Mouse (Mus musculus): ENCODE measurements at regions not wholly inside any gene's neighbourhood (a gene's known extent, or its start where the extent isn't known, plus 50 kb on each side); places are given as distances from the start of the nearest gene placed in this dataset.
"Not testable (repeated sequence)": the region's sequence is repeated elsewhere in the genome, so short reads cannot be mapped to it uniquely, and the experiment has no call there.

DNA sequence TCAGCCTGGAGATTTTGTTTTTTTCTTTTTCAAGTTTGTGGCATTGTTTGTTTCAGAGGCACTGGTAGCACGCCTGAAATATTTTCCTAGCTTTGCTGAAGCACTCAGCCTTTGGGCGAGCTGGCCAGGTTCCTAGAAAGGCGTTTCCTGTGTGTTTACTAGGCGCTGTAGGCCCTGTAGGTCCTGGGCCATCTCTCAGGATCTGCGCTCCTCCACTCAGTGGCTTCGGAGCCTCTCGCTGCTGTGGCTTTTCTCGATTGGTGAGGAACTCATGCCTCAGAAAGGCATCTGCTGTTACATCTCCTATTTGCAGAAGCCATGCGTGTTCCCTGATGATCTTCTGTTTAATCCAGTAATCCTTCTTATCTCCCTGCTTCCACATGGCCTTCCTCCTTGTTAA lies 188.0 kb upstream of the Plcz1 start:
- DNase-seq (ENCODE audit: low read depth): no peak

DNA sequence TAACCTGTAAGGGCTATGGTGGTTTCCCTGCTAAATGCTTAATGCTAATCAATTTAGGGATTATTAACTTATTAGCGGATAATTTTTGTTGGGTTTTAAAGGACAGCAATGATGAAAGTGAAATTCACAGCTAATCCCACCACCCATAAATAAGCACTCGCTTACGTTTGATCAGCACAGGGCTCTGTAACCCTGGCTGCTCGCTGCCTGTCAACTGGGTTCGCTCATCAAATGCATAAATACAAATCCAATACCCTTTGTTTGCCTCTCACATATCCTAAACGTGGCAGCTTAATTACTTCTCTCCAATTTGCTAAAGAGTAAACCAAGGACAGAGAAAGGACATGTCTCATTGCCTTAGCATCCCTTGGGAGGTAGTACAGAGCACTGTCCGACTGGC lies 187.5 kb upstream of the Plcz1 start:
- DNase-seq (ENCODE audit: low read depth): no peak

DNA sequence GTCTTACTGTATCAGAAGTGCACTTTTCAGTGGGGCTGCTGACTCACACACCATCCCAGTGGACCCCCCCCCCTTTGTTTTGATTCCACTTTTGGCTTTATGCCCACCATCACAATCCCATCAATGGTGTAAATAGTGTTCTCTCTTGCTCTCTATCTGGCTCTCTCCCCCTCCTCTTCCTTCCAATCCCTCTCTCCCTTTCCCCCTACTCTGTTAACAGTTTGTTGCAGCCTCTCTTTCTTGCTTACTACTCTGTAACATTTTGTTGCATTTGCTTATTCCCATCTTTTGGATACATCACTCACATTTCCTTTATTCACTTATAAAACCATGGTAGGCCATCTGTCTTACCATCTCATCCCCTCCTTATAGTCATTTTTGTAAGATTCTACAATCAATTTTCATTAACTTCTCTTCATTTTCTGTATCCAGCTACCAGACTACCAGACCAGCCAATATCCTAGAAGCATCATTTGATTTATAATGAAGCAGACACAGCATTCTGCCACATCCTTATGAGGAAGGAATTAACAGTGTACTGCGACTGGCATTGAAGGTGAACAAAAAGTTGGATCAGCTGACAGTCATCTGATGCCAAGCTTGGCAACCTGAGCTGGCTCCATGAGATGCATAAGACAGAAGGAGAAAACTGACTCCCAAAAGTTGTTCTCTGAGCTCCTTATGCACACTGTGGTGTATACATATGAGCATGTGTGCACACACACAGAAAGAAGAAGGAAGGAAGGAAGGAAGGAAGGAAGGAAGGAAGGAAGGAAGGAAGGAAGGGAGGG lies 181.5 kb upstream of the Plcz1 start:
- no peak for DNase-seq (ENCODE audit: low read depth)

DNA sequence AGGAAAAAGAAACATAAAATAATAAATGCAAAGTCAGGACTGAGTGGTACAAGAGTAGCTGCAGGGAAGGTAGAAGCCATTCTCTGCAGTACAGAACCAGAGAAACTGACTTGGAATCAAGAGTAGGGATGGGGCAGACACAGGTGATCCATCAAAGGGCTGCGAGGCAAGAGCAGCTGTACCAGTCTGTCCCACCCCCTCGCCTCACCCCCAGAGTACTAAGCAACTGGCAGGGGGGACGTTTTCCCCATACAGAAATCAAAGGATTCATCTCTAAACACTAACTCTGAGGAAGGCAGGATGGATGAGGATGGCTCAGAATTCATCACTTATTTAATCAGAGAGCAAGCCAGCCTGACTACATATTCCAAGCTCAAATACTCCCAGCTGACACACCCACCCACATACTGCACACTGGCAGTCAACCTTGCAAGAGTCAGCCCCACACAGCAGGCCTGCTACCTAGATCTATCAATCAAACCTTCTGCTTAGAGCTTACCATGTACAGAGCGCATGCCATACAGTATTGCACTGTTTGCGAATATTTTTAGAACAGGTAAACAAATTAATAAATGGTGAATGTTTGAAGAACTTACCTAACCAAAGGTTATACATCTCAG lies 180.5 kb upstream of the Plcz1 start:
- DNase-seq (ENCODE audit: low read depth): no peak

DNA sequence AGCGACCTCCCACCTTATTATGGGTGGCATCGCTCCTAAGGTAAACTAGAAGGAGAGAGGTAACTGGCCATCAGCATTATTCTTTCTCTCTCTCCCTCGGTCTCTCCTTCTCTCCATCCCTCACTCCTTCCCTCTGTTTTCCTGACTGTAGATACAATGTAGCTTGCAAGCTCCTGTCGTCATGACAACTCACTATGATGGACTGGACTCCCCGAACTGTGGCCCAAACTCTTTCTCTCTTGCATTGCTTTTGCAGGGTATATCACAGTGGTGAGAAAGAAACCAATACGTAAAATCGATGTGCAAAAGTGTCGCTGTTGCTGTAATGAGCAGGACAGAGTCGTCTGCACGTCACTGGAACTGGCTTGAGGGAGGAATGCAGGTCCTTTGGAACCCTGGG lies 177.5 kb upstream of the Plcz1 start:
- no peak for DNase-seq (ENCODE audit: low read depth)

DNA sequence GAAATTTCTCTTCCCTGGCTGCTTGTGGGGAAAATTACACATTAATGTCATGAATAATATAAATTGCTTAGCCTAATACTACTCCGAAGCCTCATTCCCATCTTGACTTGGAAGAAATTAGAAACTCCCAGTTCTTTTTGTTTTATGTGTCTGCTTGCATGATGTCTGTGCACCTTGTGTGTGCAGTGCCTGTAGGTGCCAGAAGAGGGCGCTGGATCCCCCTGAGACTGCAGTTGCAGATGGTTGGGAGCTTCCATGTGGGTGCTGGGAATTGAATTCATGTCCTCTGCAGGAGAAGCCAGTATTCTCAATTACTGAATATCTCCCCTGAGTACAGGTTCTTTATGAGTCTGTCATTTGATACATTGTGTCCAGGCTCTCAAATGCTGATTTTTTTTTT lies 171.1 kb upstream of the Plcz1 start:
- no peak for DNase-seq (ENCODE audit: low read depth)

DNA sequence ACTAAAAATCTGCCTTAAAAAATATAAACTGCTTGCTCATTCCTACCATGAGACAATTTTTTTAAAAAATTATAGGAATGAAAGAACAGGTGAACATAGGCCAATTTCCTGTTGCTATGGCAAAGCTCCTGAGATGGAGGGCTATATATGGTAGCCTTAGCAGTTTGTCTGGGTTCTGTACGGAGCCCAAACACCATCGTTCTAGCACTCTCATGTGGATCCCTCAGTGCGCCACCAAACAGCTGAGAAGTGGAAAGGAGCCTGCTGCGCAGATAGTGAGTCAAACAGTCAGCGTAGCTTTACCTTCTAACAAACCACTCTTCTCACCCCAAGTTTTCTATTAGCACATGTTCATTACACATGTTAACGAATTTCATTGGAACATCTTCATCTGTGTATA lies 168.9 kb upstream of the Plcz1 start:
- DNase-seq (ENCODE audit: low read depth): no peak

DNA sequence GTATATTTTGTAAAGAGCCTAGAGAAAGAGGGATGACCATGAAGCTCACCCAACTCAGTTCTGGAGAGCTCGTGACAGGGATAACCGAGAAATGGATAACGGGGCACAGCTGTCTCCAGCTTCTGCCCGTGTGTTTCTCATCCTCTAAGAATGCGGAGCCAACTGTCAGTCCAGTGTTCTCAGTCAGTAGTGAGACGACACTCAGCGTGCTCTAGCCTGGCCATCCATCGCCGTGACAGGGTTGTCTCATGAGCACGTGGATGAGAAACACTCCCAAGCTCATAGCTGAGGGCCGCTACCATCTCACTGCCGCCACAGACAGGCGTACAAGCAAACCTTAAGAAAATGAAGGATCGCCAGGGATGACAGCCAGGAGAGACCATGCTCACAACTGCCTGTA lies 167.8 kb upstream of the Plcz1 start:
- no peak for DNase-seq (ENCODE audit: low read depth)

DNA sequence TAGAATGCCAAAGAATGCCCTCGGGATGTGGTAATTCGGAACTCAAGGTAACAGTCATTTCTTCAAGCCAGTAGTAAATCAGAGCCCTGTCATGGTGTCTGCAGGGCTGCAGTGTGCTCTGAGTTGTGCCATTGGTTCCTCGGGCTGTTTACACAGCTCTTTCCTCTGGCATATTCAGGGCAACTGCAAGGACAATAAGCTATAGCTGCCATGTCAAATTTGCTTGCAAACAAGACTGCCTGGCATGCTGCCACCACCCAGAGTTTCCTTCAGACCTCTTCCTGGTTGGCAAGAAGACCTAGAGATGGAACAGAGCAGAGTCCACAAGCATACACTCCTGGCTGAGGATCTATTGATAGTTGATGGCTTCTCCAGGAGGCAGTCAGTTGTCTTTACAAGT lies 167.1 kb upstream of the Plcz1 start:
- DNase-seq (ENCODE audit: low read depth): no peak

DNA sequence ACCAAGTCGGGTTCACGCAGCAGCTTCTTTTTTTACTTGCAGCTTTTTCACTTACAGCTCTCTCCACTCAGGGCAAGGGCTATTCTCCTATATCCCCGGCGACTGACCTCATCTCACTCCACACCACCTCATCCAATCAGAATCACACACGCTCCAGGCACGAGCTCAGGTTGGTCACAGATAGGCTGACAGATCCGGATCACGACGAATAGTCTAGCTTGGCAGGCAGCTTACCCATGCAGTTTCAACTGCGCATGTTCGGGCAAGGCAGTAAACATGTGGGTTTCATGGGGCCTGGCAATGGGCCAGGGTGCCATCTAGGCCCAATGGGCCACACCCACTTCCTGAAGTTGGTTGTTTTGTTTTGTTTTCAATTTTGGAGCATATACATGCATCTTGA lies 165.4 kb upstream of the Plcz1 start:
- DNase-seq (ENCODE audit: low read depth): not testable (repeated sequence)

DNA sequence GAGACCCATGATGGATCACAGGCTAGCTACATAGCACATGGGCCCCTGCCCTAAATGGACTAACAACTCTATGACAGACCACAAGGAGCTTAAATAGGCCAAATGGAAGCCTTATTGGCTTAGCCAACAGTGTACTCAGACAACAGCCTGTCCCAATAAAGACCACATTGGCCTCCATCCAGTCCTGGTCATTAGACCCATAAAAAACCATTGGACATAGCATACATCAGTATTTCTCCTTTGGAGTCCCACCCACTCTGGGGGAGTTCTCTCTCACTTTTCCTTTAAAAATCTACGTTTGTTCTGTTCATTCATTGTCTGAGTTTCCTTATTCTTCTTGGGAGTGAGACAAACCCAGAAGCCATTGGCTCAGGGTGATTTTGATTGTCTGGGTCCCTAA lies 160.1 kb upstream of the Plcz1 start:
- DNase-seq (ENCODE audit: low read depth): no peak

DNA sequence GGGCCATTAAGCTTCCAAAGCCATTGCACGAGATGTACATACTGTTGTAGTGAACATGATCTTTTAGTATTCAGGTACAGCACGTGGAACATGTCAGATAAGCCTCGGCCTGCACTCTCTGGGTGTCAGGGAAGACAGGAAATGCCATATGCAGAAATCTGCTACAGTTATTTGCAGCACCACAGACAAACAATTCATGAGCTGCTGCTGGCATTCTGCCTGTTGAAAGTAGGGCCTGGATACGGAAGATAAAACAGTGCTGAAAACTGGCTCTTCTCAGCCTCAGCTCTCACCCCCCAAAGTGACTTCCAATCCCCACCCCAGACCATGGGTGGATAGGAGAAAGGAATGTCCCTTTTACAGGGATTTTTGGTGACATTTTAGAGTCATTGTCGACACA lies 159.1 kb upstream of the Plcz1 start:
- DNase-seq (ENCODE audit: low read depth): no peak

DNA sequence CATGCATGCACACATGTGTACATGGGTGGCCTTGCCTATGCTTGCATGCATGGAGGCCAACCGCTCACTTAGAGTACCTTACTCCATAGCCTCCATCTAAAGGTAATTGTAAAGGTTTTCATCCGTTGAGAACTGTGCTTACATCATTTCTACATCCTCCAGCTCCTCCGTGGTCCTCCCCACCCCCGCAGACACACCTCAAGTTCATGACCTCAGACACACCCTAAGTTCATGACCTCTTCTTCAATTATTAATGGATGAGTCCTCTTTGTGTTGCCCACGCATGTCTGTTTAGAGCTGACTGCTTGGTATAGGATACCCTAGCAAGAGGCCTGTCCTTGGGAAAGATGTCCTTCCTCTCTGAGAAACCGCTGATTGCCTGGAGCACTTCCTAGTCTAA lies 156.8 kb upstream of the Plcz1 start:
- DNase-seq (ENCODE audit: low read depth): no peak

DNA sequence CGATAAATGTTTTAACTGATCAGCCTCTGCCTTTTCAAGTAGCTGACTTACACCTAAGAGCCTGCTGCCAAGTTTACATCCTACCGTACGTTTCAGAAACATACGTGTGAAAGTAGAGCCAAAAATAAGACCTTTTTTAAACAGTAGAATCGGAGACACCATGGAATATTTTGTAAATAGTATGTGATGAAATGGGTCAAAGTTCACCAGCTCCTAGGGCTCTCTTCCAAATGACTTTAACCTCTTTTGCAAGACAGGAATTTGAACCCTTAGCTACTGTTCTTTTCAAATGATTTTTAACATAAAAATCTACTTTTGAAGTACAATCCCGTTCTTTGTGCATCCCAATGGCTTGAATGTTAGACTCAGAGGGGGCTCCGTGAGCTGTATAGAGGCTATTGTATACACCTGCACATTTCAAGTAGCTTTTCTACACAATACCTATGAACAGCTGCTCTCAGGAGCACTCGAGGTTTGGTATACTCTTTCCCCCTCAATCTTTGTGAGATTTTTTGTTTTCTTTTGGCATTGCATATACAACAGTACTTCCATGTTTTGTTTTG lies 155.9 kb upstream of the Plcz1 start:
- DNase-seq (ENCODE audit: low read depth): no peak

DNA sequence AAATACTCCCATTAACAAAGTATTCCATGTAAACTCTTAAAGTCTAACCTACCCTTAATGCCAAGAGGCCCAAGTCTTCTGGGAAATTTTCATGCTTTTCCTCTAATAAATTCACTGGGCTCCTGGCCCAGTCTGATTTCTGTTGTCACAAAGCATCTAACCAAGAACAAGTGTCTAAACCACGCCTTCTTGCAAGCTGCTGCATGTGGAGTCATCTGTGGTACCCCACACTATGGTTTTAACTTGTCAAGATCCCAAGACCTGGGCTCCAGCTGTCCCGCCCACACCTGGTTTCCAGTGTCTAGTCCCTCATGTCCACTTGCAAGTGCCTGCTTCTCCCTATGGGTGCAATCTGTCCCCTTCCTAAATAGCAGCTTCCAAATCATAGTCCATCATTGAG lies 153.0 kb upstream of the Plcz1 start:
- DNase-seq (ENCODE audit: low read depth): no peak

DNA sequence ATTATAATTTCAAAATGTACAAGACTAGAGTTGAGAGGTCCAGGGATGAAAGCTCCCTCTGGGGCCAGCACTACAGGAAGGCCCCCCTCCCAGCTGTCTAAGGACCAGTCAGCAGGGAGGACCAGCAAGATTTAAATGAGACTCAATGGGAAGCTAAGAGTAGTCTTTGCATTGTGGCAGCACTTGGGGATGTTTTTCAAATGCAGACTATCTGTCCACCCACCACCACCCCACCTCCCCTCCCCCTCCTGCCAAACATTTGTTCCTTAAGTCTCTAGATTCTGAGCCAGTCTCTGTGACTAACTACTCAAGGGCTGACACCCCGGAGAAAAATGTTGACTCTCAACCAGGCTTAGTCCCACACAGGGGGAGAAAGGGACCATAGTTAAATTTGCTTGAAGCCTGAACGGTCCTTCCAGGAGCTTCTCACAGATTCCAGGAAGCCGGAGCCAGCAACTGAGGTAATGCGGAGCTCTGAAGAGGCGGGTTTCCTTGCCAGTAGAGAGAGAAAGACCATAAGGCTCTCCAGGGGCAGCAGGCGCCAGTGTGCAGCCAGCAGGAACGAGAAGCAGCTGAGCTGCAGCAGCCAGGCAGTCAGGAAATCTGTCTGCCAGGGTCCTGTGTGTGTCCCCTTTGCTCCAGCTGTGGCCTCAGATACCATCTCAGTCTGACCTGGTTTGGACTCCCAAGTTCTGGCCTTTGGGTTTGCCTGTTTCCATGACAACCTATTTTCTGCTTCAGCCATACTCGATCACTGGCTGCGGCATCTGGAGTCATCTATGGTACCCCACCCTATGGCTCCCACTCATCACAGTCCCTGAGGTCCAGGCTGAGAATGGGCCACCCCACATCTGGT lies 152.1 kb upstream of the Plcz1 start:
- DNase-seq (ENCODE audit: low read depth): no peak

DNA sequence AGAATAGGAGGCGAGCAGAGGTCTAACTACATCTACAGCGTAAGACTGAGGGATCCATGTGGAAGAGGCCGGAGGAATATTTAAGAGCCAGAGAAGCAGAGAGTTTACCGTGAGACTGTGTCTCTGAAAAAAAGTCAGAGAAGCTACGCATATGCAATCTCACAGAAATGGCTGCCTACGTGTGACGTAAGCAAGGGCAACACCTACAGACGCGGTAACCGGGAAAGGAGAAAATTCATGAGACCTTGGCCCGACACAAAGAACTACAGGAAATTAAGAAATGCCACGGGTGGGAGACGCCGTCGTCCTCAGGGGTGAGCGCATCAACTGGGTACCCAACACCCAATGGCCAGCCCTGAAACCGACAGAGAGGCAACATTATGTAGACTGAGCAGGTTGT lies 151.3 kb upstream of the Plcz1 start:
- no peak for DNase-seq (ENCODE audit: low read depth)

DNA sequence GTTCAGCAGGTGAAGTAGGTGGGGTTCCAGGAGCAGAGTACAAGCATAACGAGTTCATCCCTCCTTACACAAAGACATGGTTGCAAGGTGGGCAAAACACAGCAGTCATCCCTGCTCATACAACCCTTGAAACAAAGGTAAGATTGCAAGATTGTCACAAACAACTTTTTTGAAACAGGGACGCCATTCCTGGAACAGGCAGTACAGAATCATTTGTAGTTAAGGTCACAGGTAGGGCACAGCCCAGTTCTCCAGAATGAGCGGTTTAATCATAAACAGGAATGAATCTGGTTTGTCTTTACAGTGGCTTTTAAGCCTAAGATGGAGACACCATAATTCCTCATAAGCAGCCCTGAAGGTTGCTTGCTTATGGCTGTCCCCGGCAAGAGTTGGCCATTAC lies 150.1 kb upstream of the Plcz1 start:
- DNase-seq (ENCODE audit: low read depth): no peak

DNA sequence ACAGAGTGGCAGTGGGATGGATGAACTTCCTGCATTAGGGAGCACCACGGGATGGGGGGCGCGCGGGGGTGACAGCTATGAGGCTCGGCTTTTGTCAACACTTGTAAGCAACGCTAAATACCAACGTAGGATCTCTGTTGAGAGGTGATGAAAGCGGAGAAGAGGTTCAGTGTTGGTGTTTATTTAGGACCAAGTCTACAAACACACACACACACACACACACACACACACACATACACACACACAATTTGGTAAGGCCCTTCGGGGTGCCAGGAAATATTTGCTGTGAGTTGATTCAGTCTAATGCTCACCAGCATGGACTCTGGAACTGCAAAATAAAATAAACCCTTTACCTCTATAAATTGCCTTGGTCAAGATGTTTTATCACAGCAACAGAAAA lies 148.3 kb upstream of the Plcz1 start:
- DNase-seq (ENCODE audit: low read depth): no peak

DNA sequence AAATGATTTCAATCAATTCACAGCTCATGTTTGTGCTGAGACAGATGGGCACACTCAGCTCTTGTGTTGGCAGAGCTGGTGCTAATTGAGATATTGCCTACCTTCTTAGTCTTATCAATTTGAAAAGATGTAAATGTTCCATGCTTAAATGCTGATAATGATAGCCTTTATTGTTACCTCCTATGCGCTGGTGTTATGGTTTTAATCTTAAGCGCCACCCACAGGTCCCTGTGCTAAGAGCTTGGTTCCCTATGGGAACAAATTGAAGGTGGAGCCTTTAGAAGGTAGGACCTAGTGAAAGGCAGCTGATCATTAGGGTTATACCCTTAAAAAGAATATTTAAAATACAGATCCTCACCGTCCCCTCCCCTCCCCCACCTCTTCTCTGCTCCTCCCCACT lies 146.5 kb upstream of the Plcz1 start:
- DNase-seq (ENCODE audit: low read depth): no peak

DNA sequence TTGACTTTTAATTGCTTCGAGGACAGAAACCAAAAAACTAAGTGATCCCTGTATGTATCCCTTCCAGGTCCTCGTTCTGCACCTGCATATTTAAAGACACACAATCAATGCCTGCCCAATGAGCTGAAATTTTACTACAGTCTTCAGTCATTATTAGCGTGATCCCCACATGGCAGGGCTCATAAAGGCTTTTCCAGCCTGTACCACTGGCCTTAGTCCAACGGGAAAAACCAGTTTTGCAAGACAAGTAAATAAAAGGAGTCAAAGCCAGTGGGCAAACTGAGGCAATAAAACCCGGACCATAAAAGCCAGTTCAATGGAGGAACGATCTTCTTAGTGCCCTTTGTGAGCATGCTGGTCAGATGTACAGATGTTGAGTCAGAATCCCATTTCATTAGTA lies 145.8 kb upstream of the Plcz1 start:
- DNase-seq (ENCODE audit: low read depth): no peak

DNA sequence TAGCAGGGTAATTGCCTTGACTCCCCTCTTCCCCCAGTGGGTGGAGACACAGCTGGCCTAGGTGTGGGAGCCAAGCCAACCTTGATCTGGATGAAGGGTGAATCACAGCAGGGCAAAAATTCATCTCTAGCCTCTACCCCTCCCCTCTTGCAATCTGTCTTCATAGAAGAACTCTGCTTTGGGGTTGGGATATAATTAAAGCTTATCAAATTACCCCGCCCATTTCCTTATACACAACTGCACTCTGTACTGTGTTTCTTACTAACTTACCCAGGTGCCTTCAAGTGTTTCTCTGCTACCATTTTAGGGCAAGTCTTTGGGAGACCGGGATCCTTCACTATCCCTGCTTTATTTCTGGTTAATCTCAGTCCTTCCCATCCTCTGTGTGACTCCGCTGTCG lies 138.7 kb upstream of the Plcz1 start:
- no peak for DNase-seq (ENCODE audit: low read depth)

Data from gonadal fat pad, adult 2 months (tissue).